Mouse (Mus musculus): ENCODE results near the gene Pbx4. TPM values are rescaled to one million over a fixed set of nuclear protein-coding genes. Genes with fewer than 3 reads are reported as not detected.

The Pbx4 gene
- polyA plus RNA-seq, 1 experiment from 2014 or later: 62.9 TPM

DNA sequence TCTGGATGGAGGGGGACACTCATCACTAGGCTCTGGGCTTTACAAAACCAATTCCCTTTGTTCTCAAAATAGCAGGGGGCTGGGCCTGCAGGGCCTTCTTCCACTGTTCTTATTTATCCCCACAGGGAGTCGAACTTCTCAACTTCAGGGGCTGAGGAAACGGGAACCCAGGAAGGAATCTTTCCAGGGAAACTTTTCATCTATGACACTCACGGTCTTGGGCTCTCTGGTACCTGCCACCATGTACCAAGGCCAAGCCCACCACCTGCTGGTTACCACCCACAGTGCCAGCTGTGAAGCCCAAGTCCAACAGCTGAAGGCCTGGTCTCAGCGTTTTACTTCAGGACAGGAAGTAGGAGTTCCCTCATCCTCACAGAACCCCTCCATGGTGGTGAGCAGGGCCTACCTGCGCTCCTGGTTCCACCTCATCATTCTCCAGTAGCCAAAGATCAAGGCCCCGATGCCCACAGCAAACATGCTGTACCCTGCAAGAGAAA lies 62.6 kb downstream of the Pbx4 start:
- Histone ChIP-seq H3K4me2 (no peak overlapping the region), H3K4me3 (no peak overlapping the region), H3K27me3 (peaks cover 16% of the 10 kb centered on the region), H3K36me3 (peaks cover 38% of the 10 kb centered on the region), H3K27ac (no peak overlapping the region), H3K4me1 (replicated peaks) (peaks cover 78% of the 10 kb centered on the region), H3K9me3 (no peaks in the 10 kb centered on the region), H3K9ac (peak overlapping the region; percentile 9; the same call in 1 of the 2 replicates)
- 45% methylated on average over 6 of the region's 6 CpGs for WGBS
- no peak for ATAC-seq (ENCODE audit: low FRiP score)

DNA sequence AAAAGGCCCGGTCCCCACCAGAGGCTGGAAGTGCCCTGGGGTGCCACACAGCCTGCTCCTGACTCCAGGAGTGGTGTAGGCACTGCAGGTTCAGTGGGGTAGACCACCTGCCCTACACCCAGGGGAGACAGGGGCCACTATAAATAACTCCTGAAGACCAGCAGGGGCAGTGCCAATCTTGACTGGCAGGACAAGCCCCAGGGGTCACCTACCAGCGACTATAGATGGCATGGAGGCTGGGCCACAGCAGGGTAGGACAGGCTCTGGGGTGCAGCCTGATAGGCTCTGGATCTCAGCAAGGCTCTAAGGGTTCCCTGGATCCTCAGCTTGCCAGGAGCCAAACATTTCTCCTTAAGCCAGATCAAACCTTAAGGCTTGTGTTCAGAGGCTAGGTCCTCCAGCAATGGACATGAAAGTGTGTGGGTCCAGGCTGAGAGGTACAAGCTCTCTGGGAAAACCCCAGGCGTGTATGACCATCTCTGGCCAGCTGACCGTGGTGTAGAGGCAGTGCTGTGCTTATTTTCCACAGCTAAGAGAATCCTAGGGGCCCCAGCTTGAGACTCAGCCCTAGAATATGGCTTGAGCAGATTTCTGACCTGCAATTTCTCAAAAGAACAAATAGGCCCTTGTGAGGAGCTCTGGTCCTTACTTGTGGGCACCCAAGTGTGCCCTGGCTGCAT lies 63.6 kb downstream of the Pbx4 start:
- Histone ChIP-seq H3K4me2 (no peak overlapping the region), H3K9ac (peak overlapping the region; percentile 14)
- WGBS: 73% methylated on average over 4 of the region's 4 CpGs

DNA sequence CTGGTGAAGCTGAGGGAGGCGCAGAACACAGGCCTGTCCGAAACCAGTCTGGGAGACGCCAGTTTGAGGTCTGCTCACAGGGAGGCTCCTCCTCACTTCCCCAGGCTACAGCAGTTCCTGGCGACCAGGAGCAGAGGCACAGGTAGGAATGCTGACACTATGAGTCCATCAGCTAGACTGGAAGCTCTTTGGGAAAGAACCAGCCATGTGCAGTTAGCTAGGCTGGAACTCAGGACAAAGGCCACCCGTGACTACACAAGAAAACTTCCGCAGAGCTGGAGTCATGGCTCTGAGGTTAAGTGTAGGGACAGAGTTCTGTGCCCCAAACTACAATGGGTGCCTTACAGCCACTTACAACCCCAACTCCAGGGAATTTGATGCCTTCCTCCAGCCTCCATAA lies 65.6 kb downstream of the Pbx4 start:
- Histone ChIP-seq H3K9ac (no peak overlapping the region), H3K4me2 (no peak overlapping the region), H3K4me3 (no peak overlapping the region), H3K4me1 (replicated peaks) (peaks cover 89% of the 10 kb centered on the region), H3K27me3 (no peaks in the 10 kb centered on the region), H3K9me3 (no peaks in the 10 kb centered on the region), H3K27ac (no peak overlapping the region), H3K36me3 (peaks cover 31% of the 10 kb centered on the region)
- WGBS: 90% methylated on average over 6 of the region's 6 CpGs
- no peak for ATAC-seq (ENCODE audit: low FRiP score)

More for the DNA sequence above, 63.6 kb downstream of the Pbx4 start:
- Histone ChIP-seq H3K9me3 (no peaks in the 10 kb centered on the region), H3K36me3 (peaks cover 38% of the 10 kb centered on the region), H3K27me3 (peaks cover 5% of the 10 kb centered on the region; the same call in 1 of the 2 replicates), H3K4me3 (no peak overlapping the region), H3K4me1 (replicated peaks) (peaks cover 86% of the 10 kb centered on the region), H3K27ac (no peak overlapping the region)
- ATAC-seq (ENCODE audit: low FRiP score): no peak

DNA sequence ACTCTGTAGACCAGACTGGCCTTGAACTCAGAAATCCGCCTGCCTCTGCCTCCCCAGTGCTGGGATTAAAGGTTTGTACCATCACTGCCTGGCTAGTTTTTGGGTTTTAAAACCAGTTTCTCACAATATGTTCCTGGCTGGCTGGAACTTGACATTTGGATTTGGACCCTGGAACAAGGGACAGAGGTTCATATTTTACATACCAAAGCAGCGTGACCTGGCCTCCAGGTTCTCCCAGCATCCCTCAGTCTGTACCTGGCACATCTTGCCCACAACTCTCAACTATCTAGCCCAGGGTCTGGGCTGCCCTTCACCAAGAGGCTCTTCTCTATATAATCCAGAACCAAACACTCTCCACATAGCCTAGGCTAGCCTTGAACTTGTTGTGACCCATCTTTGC lies 67.6 kb downstream of the Pbx4 start:
- peaks cover 80% of the 10 kb centered on the region for H3K4me1 ChIP-seq (replicated peaks)
- H3K4me2 ChIP-seq: peak overlapping the region; percentile 98; the same call in 1 of the 2 replicates
- ATAC-seq (ENCODE audit: low FRiP score): no peak
- H3K4me3 ChIP-seq: no peak overlapping the region
- H3K9me3 ChIP-seq: no peaks in the 10 kb centered on the region
- no peak overlapping the region for H3K27ac ChIP-seq
- H3K9ac ChIP-seq: peak overlapping the region; percentile 80; the same call in 1 of the 2 replicates
- 94% methylated on average over 2 of the region's 2 CpGs for WGBS
- no peaks in the 10 kb centered on the region for H3K27me3 ChIP-seq
- peaks cover 16% of the 10 kb centered on the region; the same call in 1 of the 2 replicates for H3K36me3 ChIP-seq

DNA sequence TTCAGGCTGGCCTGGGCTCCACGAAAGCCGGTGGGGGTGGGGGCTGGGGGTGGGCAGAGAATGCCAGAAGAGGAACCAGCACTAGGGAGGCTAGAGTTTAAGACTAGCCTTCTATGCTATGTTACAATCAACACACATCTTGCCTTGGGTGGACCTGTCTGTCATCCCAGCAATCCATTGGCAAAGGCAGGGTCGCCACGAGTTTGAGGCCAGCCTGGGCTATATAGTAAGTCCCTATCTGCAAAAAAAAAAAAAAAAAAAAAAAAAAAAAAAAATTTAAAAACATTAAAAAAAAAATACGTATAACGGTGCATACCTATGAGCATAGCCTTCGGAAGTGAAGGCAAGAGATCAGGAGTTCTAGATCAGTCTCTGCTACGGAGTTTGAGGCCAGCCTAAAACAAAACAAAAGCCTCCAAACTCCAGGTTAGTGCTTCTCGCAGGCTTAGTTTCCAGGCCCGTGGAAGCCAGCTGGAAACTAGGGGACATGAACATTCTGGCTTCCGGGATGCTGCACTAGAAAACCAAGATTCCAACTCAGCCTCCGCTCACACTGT lies 68.7 kb downstream of the Pbx4 start:
- Histone ChIP-seq H3K36me3 (peaks cover 16% of the 10 kb centered on the region; the same call in 1 of the 2 replicates), H3K4me1 (replicated peaks) (peaks cover 69% of the 10 kb centered on the region), H3K4me3 (peak overlapping the region; percentile 68), H3K27me3 (no peaks in the 10 kb centered on the region), H3K4me2 (peak overlapping the region; percentile 98), H3K9me3 (no peaks in the 10 kb centered on the region), H3K27ac (peak overlapping the region; percentile 93), H3K9ac (peak overlapping the region; percentile 80)
- 18% methylated on average over 12 of the region's 12 CpGs for WGBS
- ATAC-seq (ENCODE audit: low FRiP score): no peak

DNA sequence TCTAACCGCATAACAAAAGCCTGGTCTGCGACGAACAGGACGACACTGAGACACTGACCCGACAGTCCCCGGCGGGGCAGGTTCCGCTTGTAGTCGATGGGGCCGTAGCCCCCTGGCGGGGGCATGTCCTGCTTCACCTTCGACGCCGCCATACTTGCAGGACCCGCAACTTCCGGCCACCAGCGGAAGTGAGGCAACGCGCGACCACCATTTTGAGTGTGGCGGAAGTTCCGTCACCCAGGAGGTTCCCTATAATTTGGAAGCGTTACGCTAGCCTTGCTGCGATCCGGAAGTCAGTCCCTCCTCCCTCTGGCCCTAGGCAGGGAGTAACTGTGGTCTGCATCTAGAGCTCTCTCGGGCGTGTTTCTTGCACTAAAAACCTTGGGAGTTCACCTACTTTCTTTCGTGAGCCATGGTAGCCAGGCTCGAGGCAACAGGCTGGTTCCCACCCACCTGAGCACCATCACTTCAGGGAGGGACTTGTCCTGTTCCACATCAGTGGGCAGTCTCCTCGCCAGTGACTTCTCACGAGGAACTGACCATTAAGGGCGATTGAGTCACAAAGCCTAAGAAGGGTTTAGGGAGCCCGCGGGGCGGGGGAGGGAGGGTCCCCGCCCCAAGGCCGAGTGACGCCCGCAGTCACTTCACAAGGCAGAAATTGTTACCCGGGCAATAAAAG lies 69.3 kb downstream of the Pbx4 start:
- peak; percentile 63 for ATAC-seq (ENCODE audit: low FRiP score)
- H3K9ac ChIP-seq: peak overlapping the region; percentile 81
- H3K36me3 ChIP-seq: peaks cover 13% of the 10 kb centered on the region; the same call in 1 of the 2 replicates
- peaks cover 62% of the 10 kb centered on the region for H3K4me1 ChIP-seq (replicated peaks)
- H3K4me3 ChIP-seq: peak overlapping the region; percentile 68
- H3K4me2 ChIP-seq: peak overlapping the region; percentile 98
- peak overlapping the region; percentile 93 for H3K27ac ChIP-seq
- no peaks in the 10 kb centered on the region for H3K9me3 ChIP-seq
- H3K27me3 ChIP-seq: no peaks in the 10 kb centered on the region
- WGBS: under 1% methylated on average over 41 of the region's 41 CpGs

DNA sequence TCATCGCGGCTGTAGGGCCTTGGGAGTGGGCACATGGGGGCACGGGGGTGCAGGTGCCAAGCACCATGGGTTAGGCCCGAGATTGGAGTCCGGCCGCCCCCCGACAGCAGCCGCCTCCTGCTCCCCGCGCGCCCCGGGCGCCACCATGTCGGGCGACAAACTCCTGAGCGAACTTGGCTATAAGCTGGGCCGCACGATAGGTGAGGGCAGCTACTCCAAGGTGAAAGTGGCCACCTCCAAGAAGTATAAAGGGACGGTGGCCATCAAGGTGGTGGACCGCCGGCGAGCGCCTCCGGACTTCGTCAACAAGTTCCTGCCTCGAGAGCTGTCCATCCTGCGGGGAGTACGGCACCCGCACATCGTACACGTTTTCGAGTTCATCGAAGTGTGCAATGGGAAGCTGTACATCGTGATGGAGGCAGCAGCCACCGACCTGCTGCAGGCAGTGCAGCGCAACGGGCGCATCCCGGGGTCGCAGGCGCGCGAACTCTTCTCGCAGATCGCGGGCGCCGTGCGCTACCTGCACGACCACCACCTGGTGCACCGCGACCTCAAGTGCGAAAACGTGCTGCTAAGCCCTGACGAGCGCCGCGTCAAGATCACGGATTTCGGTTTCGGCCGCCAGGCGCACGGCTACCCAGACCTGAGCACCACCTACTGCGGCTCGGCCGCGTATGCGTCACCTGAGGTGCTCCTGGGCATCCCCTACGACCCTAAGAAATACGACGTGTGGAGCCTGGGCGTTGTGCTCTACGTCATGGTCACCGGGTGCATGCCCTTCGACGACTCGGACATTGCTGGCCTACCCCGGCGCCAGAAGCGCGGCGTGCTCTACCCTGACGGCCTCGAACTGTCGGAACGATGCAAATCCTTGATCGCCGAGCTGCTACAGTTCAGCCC lies 70.1 kb downstream of the Pbx4 start, which contains the start of the genes Tssk6, Ndufa13 and Yjefn3:
Gene Tssk6, plus strand, starts transcription at position 22 of the 900 bp plus-strand sequence.
Gene Ndufa13, minus strand, starts transcription at position 396 of the 900 bp plus-strand sequence.
Gene Yjefn3, minus strand, starts transcription at position 550 of the 900 bp plus-strand sequence.
- Histone ChIP-seq H3K36me3 (peaks cover 13% of the 10 kb centered on the region; the same call in 1 of the 2 replicates), H3K9ac (peak within 1 kb of the TSS; percentile 81), H3K27me3 (no peaks in the 10 kb centered on the region), H3K4me1 (replicated peaks) (peaks cover 55% of the 10 kb centered on the region), H3K4me3 (peak within 1 kb of the TSS; percentile 68), H3K9me3 (no peaks in the 10 kb centered on the region), H3K4me2 (peak within 1 kb of the TSS; percentile 98), H3K27ac (peak within 1 kb of the TSS; percentile 93)
- 4% methylated on average over 89 of the region's 89 CpGs for WGBS
- ATAC-seq (ENCODE audit: low FRiP score): peak; percentile 57

DNA sequence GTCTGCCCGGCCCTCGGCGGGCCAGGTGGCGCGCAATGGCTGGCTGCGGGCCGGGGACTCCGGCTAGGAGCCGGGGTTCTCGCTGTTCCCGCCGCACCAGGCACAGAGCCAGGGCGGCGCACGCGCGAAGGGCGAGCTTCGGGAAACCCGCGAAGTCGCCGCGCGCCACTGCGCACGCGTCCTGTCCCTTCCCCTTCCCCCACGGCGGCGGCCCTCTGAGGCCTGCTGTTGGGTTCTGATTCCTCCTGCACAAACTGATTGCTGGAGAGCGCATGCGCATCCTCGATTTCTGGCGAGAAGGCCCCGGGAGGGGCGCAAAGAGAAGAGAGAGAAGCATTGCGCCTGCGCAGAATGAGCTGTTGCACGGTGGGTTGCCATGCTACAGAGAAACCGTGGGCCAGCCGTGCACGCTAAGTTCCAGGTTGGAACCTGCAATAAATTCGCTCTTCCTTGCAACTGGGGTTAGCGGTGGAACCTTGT lies 70.8 kb downstream of the Pbx4 start:
- WGBS: 0% methylated on average over 43 of the region's 45 CpGs

DNA sequence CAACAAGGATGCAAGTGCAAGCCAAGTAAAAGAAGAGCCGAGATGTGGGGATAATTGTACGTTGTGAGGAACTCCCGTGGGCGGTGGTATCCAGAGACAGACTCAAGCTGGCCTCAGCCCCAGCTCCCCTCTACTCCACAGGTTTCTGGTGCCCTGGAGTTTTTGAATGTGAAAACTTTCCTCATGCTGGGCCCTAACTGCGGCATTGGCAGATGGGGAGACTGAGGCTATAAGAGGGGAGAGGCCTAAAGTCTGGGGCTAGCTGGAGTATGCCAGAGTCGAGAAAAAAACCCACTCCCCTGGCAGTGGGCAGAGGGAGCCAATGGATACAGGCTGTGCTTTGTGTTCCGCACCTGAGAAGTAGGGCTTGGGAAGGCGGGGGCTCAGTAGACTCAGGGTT lies 71.8 kb downstream of the Pbx4 start:
- H3K9me3 ChIP-seq: no peaks in the 10 kb centered on the region
- no peak for ATAC-seq (ENCODE audit: low FRiP score)
- H3K27ac ChIP-seq: no peak overlapping the region
- H3K27me3 ChIP-seq: no peaks in the 10 kb centered on the region
- peak overlapping the region; percentile 98 for H3K4me2 ChIP-seq
- WGBS: 80% methylated on average over 8 of the region's 8 CpGs
- H3K4me3 ChIP-seq: no peak overlapping the region
- H3K4me1 ChIP-seq (replicated peaks): peaks cover 38% of the 10 kb centered on the region
- H3K36me3 ChIP-seq: peaks cover 13% of the 10 kb centered on the region
- peak overlapping the region; percentile 58; the same call in 1 of the 2 replicates for H3K9ac ChIP-seq

More for the DNA sequence above, 70.8 kb downstream of the Pbx4 start:
- Histone ChIP-seq H3K36me3 (peaks cover 13% of the 10 kb centered on the region), H3K4me1 (replicated peaks) (peaks cover 48% of the 10 kb centered on the region), H3K4me2 (peak overlapping the region; percentile 98), H3K27ac (peak overlapping the region; percentile 93), H3K4me3 (peak overlapping the region; percentile 68), H3K27me3 (no peaks in the 10 kb centered on the region), H3K9me3 (no peaks in the 10 kb centered on the region), H3K9ac (peak overlapping the region; percentile 81)
- ATAC-seq (ENCODE audit: low FRiP score): peak; percentile 90

DNA sequence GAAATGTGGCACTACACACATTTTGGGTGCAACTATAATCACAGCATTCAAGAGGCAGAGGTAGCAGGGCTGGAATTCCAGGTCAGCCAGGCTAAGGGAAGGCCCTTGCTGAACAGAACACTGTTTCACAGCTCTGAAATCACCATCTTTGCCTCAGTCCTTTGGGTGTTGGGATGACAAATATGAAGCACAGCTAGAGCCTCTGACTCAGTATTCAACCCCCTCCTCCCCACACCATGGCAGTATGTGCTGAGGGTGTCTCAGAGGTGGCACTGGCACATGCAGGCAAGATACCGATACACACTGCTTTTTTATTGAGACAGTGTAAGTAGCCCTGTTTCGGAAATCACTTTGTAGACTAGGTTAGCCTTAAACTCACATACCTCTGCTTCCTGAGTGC lies 74.0 kb downstream of the Pbx4 start:
- Histone ChIP-seq H3K4me3 (no peak overlapping the region), H3K36me3 (peaks cover 35% of the 10 kb centered on the region), H3K4me2 (no peak overlapping the region), H3K9ac (no peak overlapping the region), H3K4me1 (replicated peaks) (peaks cover 20% of the 10 kb centered on the region), H3K27me3 (no peaks in the 10 kb centered on the region), H3K9me3 (no peaks in the 10 kb centered on the region), H3K27ac (no peak overlapping the region)
- ATAC-seq (ENCODE audit: low FRiP score): no peak
- 97% methylated on average over 2 of the region's 2 CpGs for WGBS

DNA sequence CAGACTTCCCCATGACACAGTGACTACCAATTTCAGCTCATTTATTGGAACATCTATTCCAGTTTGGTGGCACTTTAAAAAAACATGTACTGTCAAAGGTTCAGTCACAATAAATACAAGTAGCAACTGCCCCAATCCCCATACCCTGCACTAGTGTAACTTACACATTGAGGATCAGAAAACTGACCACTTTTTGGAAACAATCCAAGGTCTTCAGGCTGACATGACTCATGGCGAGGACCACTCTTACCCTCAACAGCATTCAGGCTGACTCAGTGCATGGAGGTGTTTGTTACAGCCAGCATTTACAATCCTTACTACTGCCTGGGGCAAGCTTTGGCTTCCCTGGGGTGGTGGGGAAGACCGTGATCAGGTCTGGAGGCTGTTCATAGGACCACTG lies 74.8 kb downstream of the Pbx4 start:
- peaks cover 15% of the 10 kb centered on the region for H3K4me1 ChIP-seq (replicated peaks)
- no peaks in the 10 kb centered on the region for H3K27me3 ChIP-seq
- H3K9me3 ChIP-seq: no peaks in the 10 kb centered on the region
- H3K9ac ChIP-seq: no peak overlapping the region
- H3K27ac ChIP-seq: no peak overlapping the region
- ATAC-seq (ENCODE audit: low FRiP score): no peak
- WGBS: 86% methylated on average over 2 of the region's 2 CpGs
- peaks cover 43% of the 10 kb centered on the region for H3K36me3 ChIP-seq
- H3K4me2 ChIP-seq: no peak overlapping the region
- no peak overlapping the region for H3K4me3 ChIP-seq
